In genomic region chr11:117108595-117108994, GRCm38 (mm10) we compare ENCODE assay signal across 7 mouse cellular contexts. TPM values are rescaled to one million over a fixed set of nuclear protein-coding genes. Genes with fewer than 3 reads are reported as not detected.
DNase-seq lines count a peak whose midpoint lies in the region; ATAC-seq lines count a peak whose summit lies in the region.

No protein-coding gene starts in this region.

- no peak for ATAC-seq in midbrain, embryonic 15.5 days (replicated peaks)
- no peak for ATAC-seq in midbrain, embryonic 14.5 days (ENCODE audit: low FRiP score, low TSS enrichment)

- no peaks in the 10 kb centered on the region for H3K27me3 ChIP-seq in midbrain, embryonic 15.5 days (replicated peaks)
- H3K27me3 ChIP-seq in midbrain, embryonic 14.5 days (ENCODE audit: control insufficient read depth, insufficient read depth, low read length) = no peaks in the 10 kb centered on the region

- no peak overlapping the region for H3K4me2 ChIP-seq in midbrain, embryonic 15.5 days
- no peak overlapping the region for H3K4me2 ChIP-seq in midbrain, embryonic 14.5 days (ENCODE audit: low read length)

- WGBS in midbrain, embryonic 15.5 days = 60% methylated on average over 9 of the region's 9 CpGs
- 77% methylated on average over 9 of the region's 9 CpGs for WGBS in midbrain, embryonic 14.5 days

- H3K36me3 ChIP-seq in midbrain, embryonic 15.5 days (replicated peaks) = no peaks in the 10 kb centered on the region
- H3K36me3 ChIP-seq in midbrain, embryonic 14.5 days (ENCODE audit: control insufficient read depth, insufficient read depth, low read length) = no peaks in the 10 kb centered on the region

- H3K27ac ChIP-seq in midbrain, embryonic 15.5 days = 0 out of 2 replicates have a peak overlapping the region, but pooled peaks have one; percentile 35
- H3K27ac ChIP-seq in midbrain, embryonic 14.5 days (replicated peaks; ENCODE audit: low read depth, low read length) = no peak overlapping the region

- H3K4me1 ChIP-seq in midbrain, embryonic 15.5 days = peaks cover 15% of the 10 kb centered on the region
- H3K4me1 ChIP-seq in midbrain, embryonic 14.5 days (ENCODE audit: control insufficient read depth, insufficient read depth, low read length) = no peaks in the 10 kb centered on the region

- H3K4me3 ChIP-seq in midbrain, embryonic 15.5 days = no peak overlapping the region
- no peak overlapping the region for H3K4me3 ChIP-seq in midbrain, embryonic 14.5 days (replicated peaks; ENCODE audit: low read depth, low read length)

- no peaks in the 10 kb centered on the region for H3K9me3 ChIP-seq in midbrain, embryonic 15.5 days
- no peaks in the 10 kb centered on the region for H3K9me3 ChIP-seq in midbrain, embryonic 14.5 days (ENCODE audit: control insufficient read depth, low read length)

- no peak for DNase-seq in midbrain, embryonic 14.5 days
- DNase-seq in brain, adult 2 months (ENCODE audit: low read depth, low spot score) = peak; percentile 96
- DNase-seq in heart, adult 18-20 months = peak; percentile 92
- DNase-seq in kidney, postnatal 10 days = peak; percentile 90
- peak; percentile 75 for DNase-seq in ovary, postnatal 36 days (ENCODE audit: low spot score)
- no peak for DNase-seq in spleen, adult 12 weeks (ENCODE audit: low spot score)

- H3K9ac ChIP-seq in midbrain, embryonic 15.5 days = no peak overlapping the region
- no peak overlapping the region for H3K9ac ChIP-seq in midbrain, embryonic 14.5 days (replicated peaks; ENCODE audit: low read length)

RNA-seq across cellular contexts. Expression of gene Sec14l1, which starts 6.4 kb away (rescaled TPM):
- 62.8 and 63.9 TPM in 2 replicates for polyA plus RNA-seq in midbrain, embryonic 15.5 days (2015; fragmentation: Nextera tagmentation; extraction: Ambion mirVana)
- polyA plus RNA-seq in midbrain, embryonic 14.5 days (2014; fragmentation: Nextera tagmentation; extraction: Ambion mirVana) = 48.7 and 58.1 TPM in 2 replicates
- 10 to 100 TPM; 86.8 to 98.2 TPM for total RNA-seq in heart, adult 18-20 months (2021)

Comparison
In these comparisons a context has a peak if more than half of its experiments do, and no peak if none do; other contexts are left out.
1. DNase-seq: peak in brain, adult 2 months (single experiment), heart, adult 18-20 months (2 of 2), kidney, postnatal 10 days (single experiment) and ovary, postnatal 36 days (single experiment); none in midbrain, embryonic 14.5 days (single experiment) and spleen, adult 12 weeks (single experiment).